Mouse (Mus musculus): Measurements from ENCODE around the gene Tmc6. TPM values are rescaled to one million over a fixed set of nuclear protein-coding genes. Genes with fewer than 3 reads are reported as not detected.
"Not testable (repeated sequence)": the region's sequence is repeated elsewhere in the genome, so short reads cannot be mapped to it uniquely, and the experiment has no call there.

Tmc6 gene
- polyA plus RNA-seq, 1 experiment: 55.4 TPM

GRCm38 (mm10) chr11:117810401-117811046, 28.5 kb upstream of the Tmc6 start:
- DNase-seq (ENCODE audit: low spot score): peak; percentile 73

DNA sequence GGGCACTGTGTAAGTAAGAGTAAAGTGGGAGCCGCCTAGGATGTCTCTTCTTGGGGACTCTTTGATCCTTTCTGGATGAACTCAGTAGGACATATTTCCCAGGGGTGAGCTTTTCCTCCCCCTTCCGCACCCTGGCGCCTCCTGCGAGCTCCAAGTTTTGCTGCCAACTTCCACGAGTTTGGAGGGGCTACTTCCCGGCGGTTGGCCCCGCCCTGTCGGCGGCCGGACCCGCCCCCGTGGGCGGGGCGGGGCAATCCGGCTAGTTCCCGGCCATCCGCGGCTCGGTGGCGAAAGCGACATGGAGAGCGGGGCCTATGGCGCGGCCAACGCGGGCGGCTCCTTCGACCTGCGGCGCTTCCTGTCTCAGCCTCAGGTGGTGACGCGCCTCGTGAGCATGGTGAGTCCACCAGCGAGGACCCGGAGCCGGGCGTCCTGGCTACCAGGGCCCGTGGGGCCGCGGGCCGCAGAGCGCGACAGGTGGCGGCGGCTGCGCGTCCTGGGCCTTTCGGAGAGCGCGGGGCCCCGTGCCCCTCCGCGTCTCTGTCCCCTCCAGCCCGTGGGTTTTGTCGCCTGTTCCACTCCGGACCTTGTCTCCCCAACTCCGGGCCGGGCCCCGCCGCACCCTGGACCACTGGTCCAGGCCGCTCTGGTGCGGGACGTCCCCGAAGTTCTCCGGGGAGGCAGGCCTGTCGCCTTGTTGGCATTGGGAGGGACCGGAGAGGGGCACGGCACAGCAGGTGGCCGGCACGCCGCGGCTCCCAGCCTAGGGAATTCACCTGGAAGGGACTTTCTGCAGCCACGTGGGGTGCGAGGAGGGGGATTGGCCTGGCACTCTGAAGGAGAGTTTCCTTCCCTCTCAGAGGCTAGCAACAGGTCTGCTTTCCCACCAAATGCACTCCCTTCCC, 27.7 kb upstream of the Tmc6 start, which contains the start of the genes Gm20708 and Syngr2:
TSS of gene Gm20708 (plus strand) at position 262 of the 905 bp plus-strand sequence.
TSS of gene Syngr2 (plus strand) at position 262 of the 905 bp plus-strand sequence.
- DNase-seq (ENCODE audit: low spot score): peak; percentile 70

DNA sequence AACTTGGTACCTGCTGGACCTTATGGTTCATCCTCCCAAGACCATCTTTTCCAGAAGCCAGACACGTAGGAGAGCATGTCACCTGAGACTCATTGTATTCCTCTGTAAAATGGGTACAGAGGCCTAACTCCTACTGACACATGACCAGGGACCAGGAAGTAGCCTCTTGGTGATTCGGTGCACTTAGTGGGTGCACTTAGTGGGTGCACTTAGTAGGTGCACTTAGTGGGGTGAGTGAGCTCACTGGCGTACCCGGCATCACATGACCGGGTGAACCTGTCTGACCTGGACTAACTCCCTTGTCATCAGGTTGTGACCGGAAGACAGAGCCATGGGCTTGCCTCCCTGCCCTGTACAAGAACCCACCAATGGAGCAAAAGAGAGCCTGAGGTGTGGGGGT, 24.8 kb upstream of the Tmc6 start:
- no peak for DNase-seq (ENCODE audit: low spot score)

- no peak for DNase-seq (ENCODE audit: low spot score)
These were observed 21.2 kb upstream of the Tmc6 start for GRCm38 (mm10) chr11:117803166-117803688.

- no peak for DNase-seq (ENCODE audit: low spot score)
These were observed 19.7 kb upstream of the Tmc6 start for GRCm38 (mm10) chr11:117801650-117802049.

DNA sequence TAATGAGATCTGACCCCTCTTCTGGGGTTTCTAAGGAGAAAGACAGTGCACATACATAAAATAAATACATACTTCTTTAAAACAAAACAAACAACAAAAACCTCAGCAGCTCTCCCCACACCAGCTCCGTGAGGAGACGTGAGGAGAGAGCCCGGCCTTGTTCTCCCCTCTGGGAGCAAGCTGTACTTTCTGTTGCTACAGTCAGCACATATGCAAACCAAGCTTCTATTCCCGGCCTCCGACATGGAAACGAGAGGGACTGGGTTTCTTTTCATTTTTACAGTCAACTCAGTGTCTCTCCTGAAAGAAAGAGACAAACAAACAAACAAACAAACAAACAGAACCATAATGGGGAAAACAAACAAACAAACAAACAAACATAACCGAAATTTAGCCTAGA, 18.0 kb upstream of the Tmc6 start:
- DNase-seq (ENCODE audit: low spot score): no peak

DNA sequence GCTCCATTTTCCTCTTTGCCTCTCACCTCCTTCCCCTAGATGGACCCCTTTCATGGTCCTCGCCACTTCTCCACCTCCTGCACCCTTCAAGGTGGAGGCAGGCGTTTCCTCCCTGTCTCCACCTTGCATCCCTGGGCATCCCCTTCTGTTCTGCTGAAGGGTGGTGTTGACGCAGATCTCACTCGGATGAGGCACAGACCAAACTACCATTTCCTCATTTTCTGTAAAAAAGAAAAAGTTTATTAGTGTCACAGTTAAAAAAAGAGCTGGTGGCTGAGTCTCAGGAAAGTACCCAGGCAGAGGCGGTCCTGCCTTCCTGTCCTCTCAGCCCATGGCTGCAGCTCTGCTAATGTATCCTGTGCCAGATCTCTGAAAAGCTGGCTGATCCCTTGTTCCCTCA, 17.2 kb upstream of the Tmc6 start:
- DNase-seq (ENCODE audit: low spot score): no peak

GRCm38 (mm10) chr11:117798160-117798541, 16.2 kb upstream of the Tmc6 start:
- no peak for DNase-seq (ENCODE audit: low spot score)

DNA sequence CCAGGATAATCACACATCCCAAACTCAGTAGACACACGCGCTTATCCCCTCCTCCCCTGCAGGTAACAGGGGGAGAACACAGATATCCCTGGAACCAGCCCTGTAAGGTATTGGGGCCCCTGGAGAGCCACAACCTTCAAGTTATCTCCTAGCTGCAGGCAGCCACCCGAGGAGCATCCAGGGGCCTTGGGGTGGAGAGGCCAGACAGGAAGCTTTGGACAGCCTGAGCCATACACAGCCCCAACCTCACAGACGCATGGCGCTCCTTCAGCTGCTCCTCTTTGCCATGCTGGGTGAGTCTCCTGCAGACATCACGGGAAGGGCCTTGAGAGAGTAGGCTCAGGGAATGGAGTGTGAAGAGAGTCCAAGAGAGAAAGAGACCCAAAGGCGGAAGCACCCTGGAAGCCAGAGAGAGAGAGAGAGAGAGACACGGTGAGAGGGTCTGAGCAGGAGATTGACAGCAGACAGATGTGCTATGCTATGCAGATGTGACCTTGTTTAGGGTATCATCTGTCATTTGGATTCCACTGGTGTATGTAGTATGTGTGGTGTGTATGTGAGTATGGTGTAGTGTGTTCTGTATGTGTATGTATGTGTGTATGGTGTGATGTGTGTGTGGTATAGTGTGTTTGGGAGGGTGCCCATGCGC, 15.6 kb upstream of the Tmc6 start, which contains the start of gene 6030468B19Rik:
TSS of gene 6030468B19Rik (plus strand) at position 150 of the 649 bp plus-strand sequence.
- no peak for DNase-seq (ENCODE audit: low spot score)

DNA sequence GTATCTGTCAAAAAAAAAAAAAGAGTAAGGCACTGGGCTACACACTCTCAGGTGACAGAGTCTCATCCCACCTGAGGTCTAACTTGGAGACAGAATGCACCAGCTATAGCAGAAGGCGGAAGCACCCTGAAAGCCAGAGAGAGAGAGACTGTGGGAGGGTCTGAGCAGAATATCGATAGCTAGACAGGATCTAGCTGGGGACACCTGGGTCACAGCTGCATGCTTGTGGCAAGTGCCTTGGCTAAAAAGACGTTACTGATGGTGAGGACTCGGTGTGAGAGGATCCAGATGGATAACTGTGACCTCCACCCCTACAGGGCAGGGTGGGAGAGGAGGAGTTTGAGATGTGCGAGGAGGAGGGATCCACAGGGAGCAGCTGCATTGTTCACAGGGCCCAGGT, 15.0 kb upstream of the Tmc6 start:
- no peak for DNase-seq (ENCODE audit: low spot score)

DNA sequence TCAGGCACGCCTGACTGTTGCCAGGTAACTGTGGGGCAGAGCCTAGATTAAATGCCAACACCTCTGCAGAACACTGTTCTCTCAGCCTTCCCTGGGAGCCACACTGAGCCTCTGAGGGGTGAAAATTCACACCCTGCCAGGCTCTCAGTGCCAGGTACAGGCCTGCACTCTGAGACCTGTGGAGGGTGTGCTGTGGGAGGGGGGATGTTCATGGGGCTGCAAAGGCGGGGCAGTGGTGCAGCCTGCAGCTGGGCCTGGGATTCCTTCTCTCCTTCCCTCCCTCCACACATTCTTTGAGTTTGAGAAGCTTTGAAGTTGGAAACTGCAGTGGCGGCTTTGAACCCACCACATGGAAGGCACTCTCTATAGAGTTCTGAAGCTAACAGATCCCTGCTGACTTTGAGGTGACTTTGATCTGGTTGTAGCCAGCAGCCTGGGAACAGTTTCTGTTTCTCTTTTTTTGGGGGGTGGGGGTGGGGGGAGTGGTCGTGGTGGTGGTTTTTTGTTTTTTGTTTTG, 12.1 kb upstream of the Tmc6 start:
- DNase-seq (ENCODE audit: low spot score): no peak

DNA sequence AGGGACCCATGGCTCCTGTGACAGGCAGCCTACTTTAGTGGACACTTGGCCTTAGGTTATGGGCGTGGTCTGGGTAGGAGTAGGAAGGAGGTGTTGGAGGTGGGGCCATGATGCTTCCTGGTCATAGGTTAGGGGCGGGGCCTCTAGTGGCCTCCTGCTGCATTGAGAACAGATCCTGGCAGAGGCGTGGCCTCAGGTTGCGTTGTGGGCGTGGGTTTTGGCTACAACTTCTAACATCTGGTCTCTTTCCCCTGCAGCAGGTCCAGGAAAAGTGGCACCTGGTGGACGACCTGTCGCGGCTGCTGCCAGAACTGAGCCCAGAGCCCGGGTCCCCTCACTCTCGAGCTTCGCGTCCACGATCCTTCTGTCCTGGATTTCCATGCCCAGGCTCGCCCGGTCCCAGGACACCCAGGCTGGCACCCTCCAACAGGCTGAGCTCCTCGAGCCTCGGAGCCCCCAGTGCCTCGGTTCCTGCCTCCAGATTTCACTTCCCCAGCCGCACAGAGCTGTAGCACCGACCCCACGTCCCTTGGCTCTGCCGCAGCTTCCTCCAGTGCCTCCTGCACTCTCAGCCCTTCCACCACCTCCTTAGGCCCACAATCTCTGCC, 10.4 kb upstream of the Tmc6 start:
- no peak for DNase-seq (ENCODE audit: low spot score)

DNA sequence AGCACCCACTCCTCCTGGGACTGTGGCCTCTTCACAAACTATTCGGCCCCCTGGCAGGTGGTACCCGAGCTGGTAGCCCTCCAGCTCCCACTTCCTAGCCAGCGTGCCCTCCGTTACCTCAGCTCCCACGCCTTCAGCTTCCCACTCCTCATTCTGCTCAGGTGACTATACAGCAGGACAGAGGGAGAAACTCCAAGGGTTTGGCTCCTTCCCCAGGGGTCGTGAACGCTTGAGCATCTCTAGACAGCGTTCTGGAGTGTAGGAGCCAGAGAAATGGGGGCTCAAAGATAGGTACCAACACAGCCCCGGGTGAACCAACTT, 9.4 kb upstream of the Tmc6 start:
- DNase-seq (ENCODE audit: low spot score): no peak

DNA sequence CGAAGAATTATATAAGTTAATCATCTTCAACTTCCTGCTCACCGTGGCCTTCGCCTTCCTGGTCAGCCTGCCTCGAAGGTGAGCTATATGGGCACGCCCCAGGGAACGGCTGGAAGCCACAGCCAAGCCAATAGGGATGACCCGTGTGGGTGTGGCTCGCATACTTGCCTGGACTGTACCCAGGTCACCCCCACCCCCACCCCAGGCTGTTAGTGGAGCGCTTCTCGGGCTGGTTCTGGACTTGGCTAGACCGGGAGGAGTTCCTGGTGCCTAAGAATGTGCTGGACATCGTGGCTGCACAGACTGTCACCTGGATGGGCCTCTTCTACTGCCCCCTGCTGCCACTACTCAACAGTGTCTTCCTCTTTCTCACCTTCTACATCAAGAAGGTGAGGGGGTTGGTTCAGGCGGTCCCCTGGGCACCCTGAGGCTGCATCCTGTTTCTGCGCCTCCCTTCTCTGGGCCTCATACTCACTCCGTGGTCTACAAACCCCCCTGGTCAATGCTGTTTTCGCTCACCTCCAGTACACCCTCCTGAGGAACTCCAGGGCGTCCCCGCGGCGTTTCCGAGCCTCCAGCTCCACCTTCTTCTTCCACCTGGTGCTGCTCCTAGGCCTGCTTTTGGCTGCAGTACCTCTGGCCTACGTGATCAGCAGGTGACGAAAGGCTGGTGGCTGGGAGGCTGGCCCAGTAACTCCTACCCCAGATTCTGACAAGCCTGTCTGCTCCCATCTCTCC, 8.9 kb upstream of the Tmc6 start:
- no peak for DNase-seq (ENCODE audit: low spot score)

DNA sequence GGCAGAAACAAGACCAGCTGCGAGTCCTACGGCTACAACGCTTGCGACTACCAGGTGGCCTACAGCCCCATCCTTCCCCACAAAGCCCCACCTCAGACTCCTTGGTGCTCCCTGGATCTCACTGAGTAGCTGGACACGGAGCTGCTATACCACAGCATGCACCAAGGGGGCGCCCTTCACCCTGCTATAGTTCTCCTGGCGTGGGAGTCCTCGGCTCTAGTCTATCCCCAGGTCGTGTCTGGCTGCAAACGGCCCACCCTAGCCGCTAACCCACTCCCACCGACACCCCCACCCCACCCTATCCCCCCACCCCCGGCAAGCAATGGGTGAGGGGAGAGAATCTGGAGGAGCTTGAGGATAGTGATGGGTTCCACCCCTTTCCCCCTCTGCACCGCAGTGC, 8.3 kb upstream of the Tmc6 start:
- DNase-seq (ENCODE audit: low spot score): peak; percentile 67

- not testable (repeated sequence) for DNase-seq (ENCODE audit: low spot score)
These were observed 6.5 kb upstream of the Tmc6 start for GRCm38 (mm10) chr11:117788481-117788880.

- no peak for DNase-seq (ENCODE audit: low spot score)
These were observed 4.3 kb upstream of the Tmc6 start for GRCm38 (mm10) chr11:117786294-117786693.

DNA sequence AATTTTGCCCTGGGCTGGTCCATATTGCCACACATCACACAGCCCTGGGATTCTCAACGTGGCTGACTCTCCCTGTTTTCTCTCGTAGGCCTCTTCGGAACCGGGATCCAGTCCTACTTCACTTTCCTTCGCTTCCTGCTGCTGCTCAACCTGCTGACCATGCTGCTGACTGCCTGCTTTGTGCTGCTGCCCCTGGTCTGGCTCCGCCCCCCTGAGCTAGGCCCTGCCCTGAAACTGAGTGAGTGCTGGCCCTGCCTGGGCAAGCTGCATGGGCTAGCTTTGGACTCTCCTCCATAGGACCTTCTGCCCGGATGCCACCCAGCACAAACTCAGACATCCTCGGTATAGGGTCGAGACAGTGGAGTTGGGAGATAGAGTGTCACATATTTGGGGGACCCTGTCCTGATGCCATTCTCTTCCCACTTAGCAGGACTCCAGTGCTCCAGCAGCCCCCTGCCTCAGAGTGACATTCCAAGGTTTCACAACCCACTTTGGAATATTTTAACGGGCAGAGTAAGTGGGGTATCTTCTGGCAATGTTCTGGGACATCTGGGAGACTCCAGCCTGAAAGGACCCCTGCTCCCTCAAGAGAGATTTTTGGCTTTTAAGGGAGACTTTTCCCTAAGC, 1.8 kb upstream of the Tmc6 start:
- no peak for DNase-seq (ENCODE audit: low spot score)

- no peak for DNase-seq (ENCODE audit: low spot score)
These were observed 1.1 kb upstream of the Tmc6 start for GRCm38 (mm10) chr11:117783089-117783488.

DNA sequence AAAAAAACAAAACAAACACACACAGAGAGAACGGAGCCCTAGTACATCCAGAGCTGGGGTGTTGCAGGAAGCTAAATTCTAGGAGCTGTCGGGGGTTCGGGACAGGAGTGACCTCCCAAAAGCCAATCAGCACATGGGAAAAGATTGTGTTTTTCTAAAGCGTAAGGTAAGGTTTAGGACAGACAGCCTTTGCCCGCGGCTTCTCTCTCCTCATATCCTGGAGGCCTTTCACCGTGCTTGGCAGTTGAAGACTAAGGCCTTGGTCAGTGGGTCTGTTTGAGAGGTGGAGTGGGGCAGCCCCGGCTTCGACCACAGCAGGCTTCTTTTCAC, 672 bp upstream of the Tmc6 start:
- DNase-seq (ENCODE audit: low spot score): no peak
